Mouse (Mus musculus): ENCODE measurements around the gene Fyttd1. TPM values are rescaled to one million over a fixed set of nuclear protein-coding genes. Genes with fewer than 3 reads are reported as not detected.
A peak's percentile ranks its signal among the peaks of the same experiment; 100 is the strongest.
"Not testable (repeated sequence)": the region's sequence is repeated elsewhere in the genome, so short reads cannot be mapped to it uniquely, and the experiment has no call there.

The Fyttd1 gene
- polyA plus RNA-seq, 1 experiment from 2014 or later, result 52.7 TPM

- no peak for TF ChIP-seq CTCF (IDR thresholded peaks at IDR 0.05; ENCODE audit: low read depth)
- Histone ChIP-seq H3K4me2 (replicated peaks; ENCODE audit: low read depth) (no peak overlapping the region), H3K9ac (ENCODE audit: low read depth, low read length) (no peak overlapping the region), H3K9me3 (ENCODE audit: control insufficient read depth) (no peaks in the 10 kb centered on the region), H3K27ac (ENCODE audit: low read depth, low read length) (no peak overlapping the region), H3K36me3 (ENCODE audit: control insufficient read depth, insufficient read depth) (no peaks in the 10 kb centered on the region), H3K4me1 (replicated peaks; ENCODE audit: control insufficient read depth, insufficient read depth, low read length) (no peaks in the 10 kb centered on the region), H3K4me3 (ENCODE audit: low read depth, low read length) (no peak overlapping the region), H3K27me3 (replicated peaks; ENCODE audit: control insufficient read depth, insufficient read depth, low read length) (no peaks in the 10 kb centered on the region)
- no peak for ATAC-seq
- WGBS, result 21% methylated on average over 1 of the region's 1 CpGs
Observed at GRCm38 (mm10) chr16:32935088-32935487, 57.8 kb downstream of the Fyttd1 start.

DNA sequence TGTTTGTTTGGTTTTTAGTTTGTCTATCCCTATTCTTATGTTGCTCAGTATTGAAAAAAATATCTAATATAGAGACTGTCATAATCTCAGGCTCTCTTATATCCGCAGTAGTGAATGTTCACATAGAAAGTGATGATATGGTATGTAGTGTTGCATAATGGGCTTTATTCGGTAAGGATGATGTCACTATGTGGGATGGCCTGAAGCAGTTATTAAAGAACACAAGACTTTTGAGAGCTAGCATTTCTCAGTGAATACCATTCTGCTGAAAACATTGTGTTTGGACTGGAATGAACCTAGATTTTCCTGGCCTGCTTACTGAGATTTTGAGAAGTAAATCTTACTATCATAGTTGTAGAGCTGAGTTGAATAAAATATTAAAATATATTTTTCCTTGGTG, 60.1 kb downstream of the Fyttd1 start:
- H3K4me1 ChIP-seq (replicated peaks; ENCODE audit: control insufficient read depth, insufficient read depth, low read length), result no peaks in the 10 kb centered on the region
- no peak overlapping the region for H3K4me2 ChIP-seq (replicated peaks; ENCODE audit: low read depth)
- no peak overlapping the region for H3K9ac ChIP-seq (ENCODE audit: low read depth, low read length)
- H3K27me3 ChIP-seq (replicated peaks; ENCODE audit: control insufficient read depth, insufficient read depth, low read length), result no peaks in the 10 kb centered on the region
- H3K4me3 ChIP-seq (ENCODE audit: low read depth, low read length), result no peak overlapping the region
- ATAC-seq, result no peak
- H3K27ac ChIP-seq (ENCODE audit: low read depth, low read length), result no peak overlapping the region
- no peaks in the 10 kb centered on the region for H3K9me3 ChIP-seq (ENCODE audit: control insufficient read depth)
- no peaks in the 10 kb centered on the region for H3K36me3 ChIP-seq (ENCODE audit: control insufficient read depth, insufficient read depth)
- TF ChIP-seq CTCF (IDR thresholded peaks at IDR 0.05; ENCODE audit: low read depth), result no peak
- WGBS, result 65% methylated on average over 2 of the region's 2 CpGs

DNA sequence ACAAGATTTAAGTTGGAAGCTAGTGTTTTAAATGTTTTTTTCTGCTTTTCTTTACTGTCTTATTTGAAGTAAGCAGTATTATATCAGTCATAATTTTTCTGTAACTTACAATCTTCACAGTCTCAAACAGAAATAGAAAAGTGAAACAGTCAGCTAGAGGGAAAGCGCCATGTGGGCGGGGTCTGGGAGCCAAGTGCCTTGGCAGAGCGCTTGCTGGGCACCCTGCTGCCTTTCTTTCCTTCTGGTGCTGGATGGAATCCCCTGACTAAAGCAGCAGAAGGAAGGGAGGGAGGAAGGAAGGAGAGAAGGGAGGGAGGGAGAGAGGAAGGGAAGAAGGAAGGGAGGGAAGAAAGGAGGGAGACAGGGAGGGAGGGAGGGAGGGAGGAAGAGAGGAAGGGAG, 62.0 kb downstream of the Fyttd1 start:
- H3K4me3 ChIP-seq (ENCODE audit: low read depth, low read length); H3K36me3 ChIP-seq (ENCODE audit: control insufficient read depth, insufficient read depth); ATAC-seq; H3K4me1 ChIP-seq (replicated peaks; ENCODE audit: control insufficient read depth, insufficient read depth, low read length); H3K27me3 ChIP-seq (replicated peaks; ENCODE audit: control insufficient read depth, insufficient read depth, low read length); H3K9me3 ChIP-seq (ENCODE audit: control insufficient read depth); H3K4me2 ChIP-seq (replicated peaks; ENCODE audit: low read depth); H3K27ac ChIP-seq (ENCODE audit: low read depth, low read length); H3K9ac ChIP-seq (ENCODE audit: low read depth, low read length): not testable (repeated sequence)
- 62% methylated on average over 3 of the region's 3 CpGs for whole genome bisulfite sequencing

GRCm38 (mm10) chr16:32939716-32940115, 62.4 kb downstream of the Fyttd1 start:
- not testable (repeated sequence) for H3K4me2 ChIP-seq (replicated peaks; ENCODE audit: low read depth); H3K4me1 ChIP-seq (replicated peaks; ENCODE audit: control insufficient read depth, insufficient read depth, low read length); H3K27me3 ChIP-seq (replicated peaks; ENCODE audit: control insufficient read depth, insufficient read depth, low read length); H3K27ac ChIP-seq (ENCODE audit: low read depth, low read length); H3K9ac ChIP-seq (ENCODE audit: low read depth, low read length); ATAC-seq; H3K4me3 ChIP-seq (ENCODE audit: low read depth, low read length); H3K36me3 ChIP-seq (ENCODE audit: control insufficient read depth, insufficient read depth); H3K9me3 ChIP-seq (ENCODE audit: control insufficient read depth)
- 85% methylated on average over 3 of the region's 4 CpGs for WGBS

- not testable (repeated sequence) for H3K27ac ChIP-seq (ENCODE audit: low read depth, low read length); H3K4me1 ChIP-seq (replicated peaks; ENCODE audit: control insufficient read depth, insufficient read depth, low read length); H3K27me3 ChIP-seq (replicated peaks; ENCODE audit: control insufficient read depth, insufficient read depth, low read length); H3K4me3 ChIP-seq (ENCODE audit: low read depth, low read length); H3K9ac ChIP-seq (ENCODE audit: low read depth, low read length); H3K36me3 ChIP-seq (ENCODE audit: control insufficient read depth, insufficient read depth); H3K4me2 ChIP-seq (replicated peaks; ENCODE audit: low read depth); H3K9me3 ChIP-seq (ENCODE audit: control insufficient read depth)
- WGBS, result 52% methylated on average over 2 of the region's 2 CpGs
- peak; percentile 61; the same call in 1 of the 2 replicates for ATAC-seq
Observed at GRCm38 (mm10) chr16:32941226-32941625, 63.9 kb downstream of the Fyttd1 start.

- Histone ChIP-seq H3K27ac (ENCODE audit: low read depth, low read length) (no peak overlapping the region), H3K27me3 (replicated peaks; ENCODE audit: control insufficient read depth, insufficient read depth, low read length) (no peaks in the 10 kb centered on the region), H3K4me2 (replicated peaks; ENCODE audit: low read depth) (no peak overlapping the region), H3K9ac (ENCODE audit: low read depth, low read length) (no peak overlapping the region), H3K36me3 (ENCODE audit: control insufficient read depth, insufficient read depth) (no peaks in the 10 kb centered on the region; the same call in 1 of the 2 replicates), H3K9me3 (ENCODE audit: control insufficient read depth) (no peaks in the 10 kb centered on the region), H3K4me1 (replicated peaks; ENCODE audit: control insufficient read depth, insufficient read depth, low read length) (no peaks in the 10 kb centered on the region), H3K4me3 (ENCODE audit: low read depth, low read length) (no peak overlapping the region)
- no peak for TF ChIP-seq CTCF (IDR thresholded peaks at IDR 0.05; ENCODE audit: low read depth)
- WGBS, result 71% methylated on average over 5 of the region's 5 CpGs
- ATAC-seq, result no peak
Observed at GRCm38 (mm10) chr16:32942694-32943093, 65.4 kb downstream of the Fyttd1 start.

GRCm38 (mm10) chr16:32945379-32945778, 68.1 kb downstream of the Fyttd1 start:
- Histone ChIP-seq H3K4me3 (ENCODE audit: low read depth, low read length) (no peak overlapping the region), H3K27me3 (replicated peaks; ENCODE audit: control insufficient read depth, insufficient read depth, low read length) (no peaks in the 10 kb centered on the region), H3K27ac (ENCODE audit: low read depth, low read length) (no peak overlapping the region), H3K36me3 (ENCODE audit: control insufficient read depth, insufficient read depth) (no peaks in the 10 kb centered on the region; the same call in 1 of the 2 replicates), H3K4me2 (replicated peaks; ENCODE audit: low read depth) (no peak overlapping the region), H3K4me1 (replicated peaks; ENCODE audit: control insufficient read depth, insufficient read depth, low read length) (no peaks in the 10 kb centered on the region), H3K9ac (ENCODE audit: low read depth, low read length) (no peak overlapping the region), H3K9me3 (ENCODE audit: control insufficient read depth) (no peaks in the 10 kb centered on the region)
- no peak for TF ChIP-seq CTCF (IDR thresholded peaks at IDR 0.05; ENCODE audit: low read depth)
- 77% methylated on average over 5 of the region's 5 CpGs for WGBS
- ATAC-seq, result no peak

Measured in intestine, postnatal 0 days (tissue).